Mouse (Mus musculus) E14TG2a.4 (cell line): Measurements from ENCODE around the gene Hs3st2.

Source experiments
- CTCF ChIP-seq: conservative IDR thresholded peaks from 2 replicates; pipeline ENCODE4 v1.5.1; 2014; ENCODE audit warnings: low read length
- POU5F1 ChIP-seq: IDR thresholded peaks from 2 replicates; pipeline ENCODE4 v1.6.1; 2014; ENCODE audit warnings: low read length, borderline replicate concordance

DNA sequence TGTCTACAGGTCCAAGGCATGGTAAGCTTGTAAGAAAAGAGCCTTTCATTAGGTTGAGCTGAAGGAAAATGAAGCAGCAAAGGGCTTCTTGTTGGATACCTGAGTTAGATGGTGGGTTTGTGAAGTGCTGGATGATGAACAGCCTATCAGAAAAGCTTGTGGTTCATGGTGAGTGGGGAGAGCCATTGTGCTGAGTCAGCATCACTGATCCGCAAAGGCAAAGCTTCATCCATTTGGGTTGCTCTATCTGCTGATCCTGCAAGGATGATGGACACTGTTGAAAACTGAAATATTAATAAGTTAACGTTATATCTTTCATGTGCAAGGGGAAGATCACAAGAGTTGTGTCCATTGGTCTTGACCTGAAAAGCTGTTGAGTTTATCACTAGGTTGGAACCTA, 40.0 kb upstream of the Hs3st2 start:
- TF ChIP-seq CTCF, result no peak
- no peak for TF ChIP-seq POU5F1
